Mouse (Mus musculus): Measurements from ENCODE around the gene H2al1k. TPM values are rescaled to one million over a fixed set of nuclear protein-coding genes. Genes with fewer than 3 reads are reported as not detected.
"Not testable (repeated sequence)": the region's sequence is repeated elsewhere in the genome, so short reads cannot be mapped to it uniquely, and the experiment has no call there.

Gene H2al1k
- polyA plus RNA-seq (2012), result not detected in 2 replicates

DNA sequence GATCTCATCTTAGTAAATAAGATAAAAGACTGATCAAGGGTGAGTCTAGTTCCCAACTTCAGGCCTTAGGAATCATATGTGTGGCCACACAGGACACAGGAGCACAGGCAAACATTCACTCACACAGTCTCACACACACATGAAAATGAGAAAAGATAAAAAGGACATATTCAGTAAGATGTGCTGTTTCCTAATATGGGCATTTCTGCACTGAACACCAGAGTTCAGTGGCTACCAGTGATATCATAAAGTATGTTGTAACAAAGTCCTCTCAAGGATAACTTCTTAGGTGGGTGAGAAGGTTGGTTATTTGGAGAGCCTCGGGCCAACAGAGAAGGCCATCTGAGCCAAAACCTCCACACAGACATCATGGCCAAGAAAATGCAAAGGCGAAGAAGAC, at the start of gene H2al1k:
Gene H2al1k (plus strand): TSS at position 301 of the 400 bp plus-strand sequence.
- TF ChIP-seq GATA1 (IDR thresholded peaks at IDR 0.05; ENCODE audit: low read length), result not testable (repeated sequence)

DNA sequence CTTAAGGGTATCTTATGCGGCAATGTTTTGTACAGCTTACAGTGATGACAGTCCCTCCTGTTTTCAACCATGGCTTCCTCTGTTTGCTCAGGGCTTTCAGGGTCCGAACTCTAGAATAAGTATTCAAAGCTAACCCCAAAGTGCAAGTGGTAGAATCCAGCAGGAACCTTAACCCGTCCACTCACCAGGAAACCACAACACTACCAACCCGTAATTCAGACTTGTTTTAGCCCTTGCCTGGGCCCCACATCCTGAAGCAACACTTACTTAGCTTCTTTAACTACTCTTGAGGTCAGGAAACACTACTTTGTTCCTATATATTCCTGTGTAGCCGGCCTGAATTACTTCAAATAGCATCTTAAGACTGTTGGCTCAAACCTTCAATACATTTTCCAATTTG, 47.6 kb upstream of the H2al1k start:
- TF ChIP-seq GATA1 (IDR thresholded peaks at IDR 0.05; ENCODE audit: low read length), result no peak

DNA sequence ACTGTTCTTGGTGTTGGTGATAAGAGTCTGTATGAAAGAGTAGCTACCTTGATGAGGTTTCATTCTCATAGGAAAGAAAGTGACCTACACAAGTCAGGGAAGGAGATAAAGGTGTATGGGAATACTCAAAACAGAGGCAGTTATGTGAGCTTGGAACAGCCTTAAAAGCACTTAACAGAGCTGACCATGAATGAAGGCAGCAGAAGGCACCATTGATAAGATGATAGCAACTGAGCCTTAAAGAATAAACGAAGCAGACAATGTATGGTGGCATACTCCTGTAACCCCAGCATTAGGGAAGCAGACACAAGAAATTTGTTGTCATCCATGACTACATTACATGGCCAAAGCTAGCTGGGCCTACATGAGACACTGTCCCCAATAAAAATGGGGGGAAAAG, 47.0 kb upstream of the H2al1k start:
- no peak for TF ChIP-seq GATA1 (IDR thresholded peaks at IDR 0.05; ENCODE audit: low read length)

Other genes with a start within 250 kb of the H2al1k start
- not detected in 2 replicates for gene 4930402K13Rik, start 246.1 kb upstream of the H2al1k start, polyA plus RNA-seq (2012)
- not detected in 2 replicates for gene Lancl3, start 150.7 kb upstream of the H2al1k start, polyA plus RNA-seq (2012)
- not detected in 2 replicates for gene Gm14862, start 93.7 kb upstream of the H2al1k start, polyA plus RNA-seq (2012)
- 24.2 TPM in 2 replicates for gene Xk, start 77.9 kb upstream of the H2al1k start, polyA plus RNA-seq (2012)
- gene H2al1m, start 66.9 kb upstream of the H2al1k start, polyA plus RNA-seq (2012), result 0.30 TPM in 1 of 2 replicates, not detected in the other
- gene Cybb, start 137.1 kb downstream of the H2al1k start, polyA plus RNA-seq (2012), result not detected in 2 replicates
- not detected in 2 replicates for gene H2al1o, start 221.8 kb downstream of the H2al1k start, polyA plus RNA-seq (2012)

Data from G1E-ER4 (cell line).